Mouse (Mus musculus): ENCODE results near the gene Gpc6.

The Gpc6 gene

DNA sequence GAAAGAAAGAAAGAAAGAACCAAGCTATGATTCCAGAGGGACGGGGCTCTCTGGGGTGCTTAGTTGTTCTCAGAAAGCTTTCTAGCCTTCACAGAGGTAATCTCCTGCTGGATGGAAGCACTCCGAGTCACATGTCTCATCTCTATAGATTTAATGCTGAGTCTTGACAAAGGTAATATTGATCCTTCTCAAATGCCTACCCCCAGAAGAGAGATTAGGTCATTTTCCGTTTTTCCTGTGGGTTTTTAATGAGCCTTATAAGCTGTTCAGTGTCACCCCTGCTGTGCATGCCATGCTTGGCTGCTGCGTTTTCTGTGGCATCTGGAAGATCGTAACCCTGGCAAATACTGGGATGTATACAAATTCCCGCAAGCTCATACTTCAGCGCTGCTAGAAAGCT, 527.0 kb downstream of the Gpc6 start:
- DNase-seq (ENCODE audit: low spot score in 2 of 2), result no peak

DNA sequence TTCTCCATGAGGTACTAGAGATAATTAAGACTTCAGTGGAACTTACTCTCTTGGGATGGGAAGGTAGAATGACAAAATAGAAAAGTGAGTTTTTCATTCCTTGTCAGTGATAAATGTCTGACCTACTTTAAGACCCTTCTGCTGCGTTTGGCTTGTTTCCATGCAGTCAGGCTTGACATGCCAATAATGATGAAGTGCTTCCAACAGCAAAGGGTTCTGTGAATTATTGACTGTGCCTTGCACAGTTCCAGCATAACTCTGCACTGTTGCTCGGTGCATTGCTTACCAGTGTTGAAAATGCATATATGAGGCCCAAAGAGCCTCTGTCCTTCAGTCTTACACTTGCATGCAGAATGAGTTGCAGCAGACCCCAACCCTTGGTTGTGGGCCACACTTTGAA, 548.3 kb downstream of the Gpc6 start:
- no peak for DNase-seq (ENCODE audit: low spot score in 2 of 2)

DNA sequence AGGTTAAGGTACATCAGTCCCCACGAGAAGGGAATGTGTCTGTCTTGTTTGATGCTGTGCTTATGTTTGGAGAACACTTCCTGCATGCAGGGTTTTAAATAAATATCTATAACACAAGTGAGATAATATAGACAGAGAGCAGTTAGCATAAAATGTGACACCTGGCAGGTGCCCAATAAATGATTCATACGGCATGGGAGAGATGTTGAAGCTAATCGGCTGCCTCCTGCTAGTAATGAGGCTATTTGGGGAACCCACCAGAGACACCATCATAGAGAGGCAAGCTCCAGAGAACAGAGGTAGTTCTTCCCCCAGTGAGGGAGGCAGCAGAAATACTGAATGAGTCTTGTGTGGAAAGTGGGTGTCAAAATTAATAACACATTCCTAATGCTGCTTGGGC, 553.8 kb downstream of the Gpc6 start:
- no peak for DNase-seq (ENCODE audit: low spot score in 2 of 2)

DNA sequence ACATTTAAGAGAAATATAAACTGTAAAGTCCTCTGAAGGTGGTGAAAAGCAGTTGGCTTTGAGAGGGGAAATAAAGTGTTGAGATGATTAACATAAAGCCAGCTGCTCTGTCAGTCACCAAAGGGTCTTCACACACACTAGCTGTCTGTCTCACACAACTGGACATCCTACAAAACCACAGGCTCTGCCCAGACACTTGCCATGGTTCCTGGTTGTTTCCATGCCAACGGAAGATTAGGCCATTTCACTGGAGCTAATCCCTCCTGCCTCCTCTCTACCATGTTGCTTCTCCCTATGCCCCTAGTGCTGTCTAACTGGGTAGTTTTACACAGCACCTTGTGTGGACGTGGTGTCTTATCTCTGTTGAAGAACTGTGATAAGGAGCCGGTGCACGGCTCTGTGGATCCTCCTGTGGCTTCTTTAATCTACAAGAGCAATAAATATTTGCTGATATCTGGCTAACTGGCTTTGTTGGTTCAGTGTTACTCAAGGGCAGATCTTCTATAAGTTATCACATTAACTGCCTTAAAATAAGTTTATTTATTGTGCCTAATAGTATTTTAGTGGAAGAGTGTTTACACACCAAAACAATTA, 562.1 kb downstream of the Gpc6 start:
- no peak for DNase-seq (ENCODE audit: low spot score in 2 of 2)

DNA sequence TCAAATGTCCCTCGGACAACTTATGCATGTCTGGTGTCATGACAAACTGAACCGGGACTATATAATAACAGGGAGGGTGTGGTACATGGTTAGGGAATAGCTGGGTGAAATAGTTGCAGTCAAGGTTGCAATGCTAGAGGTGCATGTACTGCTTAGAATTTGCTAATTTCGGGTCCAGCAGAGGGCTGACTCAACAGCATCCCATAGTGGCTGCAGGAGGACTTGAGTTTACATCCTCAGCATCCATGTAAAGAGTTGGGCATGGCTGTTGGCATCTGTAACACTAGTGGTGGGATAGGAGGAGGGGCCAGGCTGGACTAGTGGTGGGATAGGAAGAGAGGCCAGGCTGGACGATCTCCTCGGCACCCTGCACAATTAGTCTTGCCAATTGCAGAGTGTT, 565.4 kb downstream of the Gpc6 start:
- no peak for DNase-seq (ENCODE audit: low spot score in 2 of 2)

DNA sequence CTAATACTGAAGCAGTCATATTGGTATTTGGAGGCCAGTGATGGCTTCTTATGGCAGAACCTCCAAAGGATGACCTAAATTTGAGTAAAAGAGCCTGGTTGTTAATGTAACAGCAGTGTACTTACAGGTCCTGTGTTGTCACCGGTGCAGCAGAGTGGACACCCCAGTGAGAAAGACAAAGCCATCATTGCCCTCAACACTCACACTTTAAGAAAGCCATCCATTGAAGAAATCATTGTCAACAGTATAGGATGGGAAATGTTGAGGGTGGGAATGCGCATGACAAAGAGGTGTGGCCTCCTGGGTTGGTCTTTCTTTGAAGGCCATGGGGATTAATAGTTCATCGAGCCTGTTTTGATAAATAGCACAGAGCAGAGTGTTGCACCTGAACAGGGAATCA, 570.0 kb downstream of the Gpc6 start:
- DNase-seq (ENCODE audit: low spot score in 2 of 2), result no peak

DNA sequence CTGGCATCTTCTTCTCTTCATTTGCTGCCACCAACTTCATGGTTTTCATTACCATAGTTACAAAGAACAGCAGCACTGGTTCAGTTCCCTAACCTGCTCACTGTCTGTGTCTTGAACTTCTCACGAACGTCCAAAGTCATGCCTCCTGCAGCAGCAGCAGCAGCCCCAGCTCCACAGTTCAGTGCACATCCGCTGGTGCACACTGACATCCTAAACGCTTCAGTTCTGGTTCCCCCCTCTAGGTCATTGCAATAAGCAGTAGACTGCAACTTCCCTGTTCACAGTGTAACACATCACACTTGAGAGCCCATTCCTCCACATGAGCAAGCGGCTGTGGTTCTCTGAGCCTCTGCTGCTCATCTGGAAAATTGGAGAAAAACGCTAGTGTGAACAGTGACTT, 573.7 kb downstream of the Gpc6 start:
- DNase-seq (ENCODE audit: low spot score in 2 of 2), result no peak

DNA sequence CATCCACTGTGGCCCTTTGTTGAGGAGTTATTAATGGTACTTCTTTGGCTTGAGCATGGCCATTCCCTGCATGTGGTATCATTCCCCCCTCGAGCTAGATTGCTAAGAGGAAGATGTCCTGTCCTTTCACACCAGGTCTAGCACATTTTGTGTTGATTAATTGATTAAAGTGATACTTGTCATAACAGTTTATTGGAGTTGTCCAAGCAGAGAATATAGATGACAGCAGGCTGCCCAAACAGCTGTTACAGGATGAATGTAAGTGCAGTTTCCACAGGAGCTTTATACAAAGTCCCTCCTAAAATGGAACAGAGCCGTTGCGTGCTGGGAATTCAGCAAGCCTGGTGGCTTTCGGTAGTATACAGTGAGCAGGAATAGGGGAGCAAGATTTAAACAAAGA, 574.2 kb downstream of the Gpc6 start:
- DNase-seq (ENCODE audit: low spot score in 2 of 2), result no peak

DNA sequence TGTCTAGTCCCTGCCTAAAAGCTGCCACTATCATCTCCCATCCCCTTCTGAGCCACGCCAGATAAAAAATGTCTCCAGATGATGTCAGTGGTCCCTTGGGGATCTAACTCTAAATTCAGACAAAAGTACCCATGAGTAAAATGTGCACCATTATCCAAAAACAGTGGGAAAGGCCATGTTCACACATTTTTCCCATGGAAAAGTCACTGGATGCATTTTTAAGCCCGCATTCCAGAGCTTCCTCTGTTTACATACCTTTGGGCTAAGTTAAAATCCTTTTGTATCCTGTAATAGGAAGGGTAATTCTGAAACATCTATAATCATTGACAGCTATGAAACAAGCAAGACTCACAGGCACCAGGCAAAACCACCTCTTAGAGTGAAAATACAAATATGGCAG, 589.7 kb downstream of the Gpc6 start:
- no peak for DNase-seq (ENCODE audit: low spot score in 2 of 2)

DNA sequence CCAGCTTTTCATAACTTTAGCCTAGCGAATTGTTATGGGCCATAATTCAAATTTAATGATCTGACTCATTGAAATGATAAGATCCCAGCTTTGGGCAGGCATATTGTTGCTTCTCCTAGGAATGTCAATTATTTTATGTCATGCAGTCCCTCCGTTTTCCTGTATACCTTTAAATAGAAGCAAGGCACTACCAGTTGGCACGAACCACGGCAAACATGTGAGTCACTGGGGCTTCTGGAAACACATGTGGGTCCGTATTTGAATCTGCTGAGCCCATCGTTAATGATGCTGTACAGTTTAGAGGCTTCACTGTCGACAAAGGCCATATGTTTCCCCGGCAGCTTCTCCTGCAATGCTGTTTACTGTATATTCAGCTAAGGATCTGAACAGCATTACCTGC, 594.5 kb downstream of the Gpc6 start:
- no peak for DNase-seq (ENCODE audit: low spot score in 2 of 2)

DNA sequence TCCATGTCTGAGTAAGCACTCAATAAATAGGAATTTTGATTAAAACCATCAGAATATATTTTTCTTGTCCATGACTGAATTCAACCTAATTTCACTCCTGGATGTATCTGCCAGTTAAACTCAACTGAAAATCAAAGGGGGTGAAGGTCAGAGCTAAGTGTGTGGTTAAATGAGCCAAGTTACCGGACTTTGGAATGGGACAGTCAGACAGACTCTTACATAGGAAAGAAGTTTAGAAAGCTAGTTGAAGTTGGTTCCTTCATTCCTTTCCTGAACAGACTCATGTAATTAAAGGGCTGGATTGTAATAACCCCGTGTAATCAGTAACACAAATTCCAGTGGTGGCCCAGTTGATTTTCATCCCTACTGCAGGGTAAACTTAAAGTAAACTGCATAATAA, 595.6 kb downstream of the Gpc6 start:
- no peak for DNase-seq (ENCODE audit: low spot score in 2 of 2)

DNA sequence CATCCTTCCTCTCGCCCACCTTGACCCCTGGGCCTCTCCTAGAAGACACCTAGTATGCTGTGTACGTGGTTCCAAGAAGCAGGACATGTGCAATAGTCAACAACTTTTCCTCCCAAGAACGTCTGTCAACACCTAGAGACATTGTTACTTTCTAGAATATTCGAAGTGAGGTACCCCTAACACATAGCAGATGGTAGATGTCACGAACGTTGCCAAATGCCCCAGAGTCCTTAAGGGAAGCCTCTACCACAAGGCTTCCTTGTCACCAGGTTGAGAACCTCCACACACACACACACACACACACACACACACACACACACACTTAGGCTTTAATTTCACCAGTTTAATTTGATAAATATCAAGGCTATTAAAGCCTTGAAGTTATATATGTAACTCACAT, 600.0 kb downstream of the Gpc6 start:
- no peak for DNase-seq (ENCODE audit: low spot score in 2 of 2)

DNA sequence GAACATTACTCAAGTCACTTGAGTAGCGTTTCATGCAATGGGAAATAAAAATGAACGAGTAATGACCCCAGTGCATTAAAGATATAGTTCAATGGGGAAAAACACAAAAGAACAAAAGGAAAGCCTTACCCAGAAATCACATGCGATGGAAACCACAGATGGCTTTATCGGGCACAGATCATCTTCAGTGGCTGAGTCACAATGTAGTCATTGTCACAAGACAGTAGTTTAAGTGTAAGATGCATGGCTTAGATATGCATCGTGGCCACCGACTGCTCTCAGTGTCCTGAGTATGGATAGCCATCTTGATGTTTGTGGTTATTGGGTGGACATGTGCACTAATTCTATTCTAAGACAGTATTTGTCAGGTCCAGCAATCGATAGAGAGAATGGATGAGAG, 601.9 kb downstream of the Gpc6 start:
- DNase-seq (ENCODE audit: low spot score in 2 of 2), result no peak

DNA sequence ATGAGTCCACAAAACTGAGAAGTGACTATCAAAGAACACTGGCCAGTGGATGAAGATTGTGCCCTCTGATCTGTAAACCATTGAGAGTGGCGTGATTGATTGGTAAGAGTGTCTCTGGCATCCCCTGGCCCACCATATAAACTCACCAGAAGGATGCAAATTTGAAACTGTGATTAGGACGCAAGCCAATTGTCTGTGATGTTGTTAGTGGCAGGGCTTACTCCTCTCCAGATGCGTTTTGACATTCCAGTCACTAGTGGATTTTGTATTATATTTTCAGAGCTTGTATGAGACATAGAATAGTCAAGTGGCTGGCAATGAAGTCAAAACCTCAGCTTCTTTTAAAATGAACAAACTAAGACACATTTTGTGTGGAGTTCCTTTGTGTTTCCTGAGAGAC, 604.3 kb downstream of the Gpc6 start:
- DNase-seq (ENCODE audit: low spot score in 2 of 2), result no peak

DNA sequence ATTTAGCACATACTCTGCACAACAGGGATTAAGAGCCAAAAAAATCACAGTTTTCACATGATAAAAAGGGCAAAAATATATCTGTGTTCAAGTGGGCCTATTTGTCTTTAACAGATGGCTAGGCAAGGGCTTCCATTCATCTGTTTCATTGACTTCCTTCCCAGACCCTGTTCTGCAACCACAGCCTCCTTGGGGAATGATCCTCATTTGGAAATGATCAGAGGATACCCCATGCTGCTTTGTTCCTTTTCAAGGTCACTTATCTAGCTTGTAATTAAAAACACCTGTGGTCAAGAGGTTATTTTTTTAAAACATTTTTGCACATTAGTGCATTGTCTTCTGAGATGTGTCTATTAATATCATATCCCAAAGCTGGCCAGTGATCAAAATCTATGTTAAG, 627.7 kb downstream of the Gpc6 start:
- no peak for DNase-seq (ENCODE audit: low spot score in 2 of 2)

DNA sequence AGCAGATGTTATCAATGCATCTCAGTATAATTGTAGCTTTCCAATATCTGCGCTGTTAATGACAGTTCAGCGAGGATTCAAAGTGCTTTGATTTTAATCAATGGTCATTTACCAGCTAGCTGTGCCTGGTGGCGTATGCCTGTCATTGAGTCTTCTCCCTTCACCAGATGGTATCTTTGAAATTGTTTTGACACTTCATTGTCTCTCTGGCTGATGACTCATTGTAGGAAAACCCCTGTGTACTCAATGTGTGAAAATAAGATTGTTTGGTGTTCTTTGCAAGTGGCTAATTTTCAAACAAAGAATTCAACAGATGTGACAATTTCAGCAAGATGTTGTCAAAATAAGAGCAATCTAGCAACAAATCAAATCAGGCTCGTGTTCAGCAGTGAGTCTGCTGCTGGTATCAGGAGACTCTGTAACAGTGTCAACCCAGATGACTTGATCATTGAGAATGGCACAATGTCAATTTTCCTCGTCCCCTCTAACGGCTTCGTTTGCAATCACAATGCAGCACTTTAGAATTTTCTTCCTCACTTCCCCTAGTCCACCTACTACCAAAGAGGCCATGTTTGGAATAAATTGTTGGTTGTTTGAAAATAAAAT, 631.7 kb downstream of the Gpc6 start:
- no peak for DNase-seq (ENCODE audit: low spot score in 2 of 2)

DNA sequence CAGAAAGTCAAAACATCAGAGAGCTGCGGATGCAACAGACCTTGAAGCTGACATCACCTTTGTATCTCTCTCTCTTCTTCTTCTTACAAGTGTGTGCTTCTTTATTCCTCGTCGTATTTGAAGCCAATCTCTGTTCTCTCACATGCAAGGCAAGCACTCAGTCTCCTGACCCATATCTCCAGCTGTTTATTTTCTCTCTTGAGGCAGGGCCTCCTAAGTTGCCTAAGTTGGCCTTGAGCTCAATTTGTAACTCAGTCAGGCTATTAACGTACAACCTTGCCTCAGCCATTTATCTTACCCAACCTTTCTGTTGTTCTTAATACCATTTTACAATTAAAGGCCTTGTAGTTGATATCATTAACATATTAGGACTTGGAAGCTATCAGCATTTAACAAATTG, 637.0 kb downstream of the Gpc6 start:
- DNase-seq (ENCODE audit: low spot score in 2 of 2), result no peak

DNA sequence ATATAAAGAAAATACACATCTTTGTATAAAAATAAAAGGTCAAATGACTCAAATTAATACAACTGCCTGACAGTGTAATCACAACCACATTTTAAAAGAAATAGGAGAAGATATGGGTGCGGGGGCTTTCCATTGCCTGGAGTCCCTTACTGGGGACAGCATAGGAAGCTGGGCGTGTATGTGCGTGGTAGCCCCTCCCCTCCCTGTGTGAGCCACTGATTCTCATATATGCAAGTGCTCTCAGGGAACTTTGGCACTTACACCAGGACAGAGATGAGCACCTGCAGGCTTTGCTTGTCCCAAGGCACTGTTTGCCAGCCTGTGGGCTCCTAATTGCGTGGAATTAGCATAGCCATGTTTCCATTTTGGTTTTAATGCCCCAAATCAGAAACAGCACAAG, 644.2 kb downstream of the Gpc6 start:
- no peak for DNase-seq (ENCODE audit: low spot score in 2 of 2)

DNA sequence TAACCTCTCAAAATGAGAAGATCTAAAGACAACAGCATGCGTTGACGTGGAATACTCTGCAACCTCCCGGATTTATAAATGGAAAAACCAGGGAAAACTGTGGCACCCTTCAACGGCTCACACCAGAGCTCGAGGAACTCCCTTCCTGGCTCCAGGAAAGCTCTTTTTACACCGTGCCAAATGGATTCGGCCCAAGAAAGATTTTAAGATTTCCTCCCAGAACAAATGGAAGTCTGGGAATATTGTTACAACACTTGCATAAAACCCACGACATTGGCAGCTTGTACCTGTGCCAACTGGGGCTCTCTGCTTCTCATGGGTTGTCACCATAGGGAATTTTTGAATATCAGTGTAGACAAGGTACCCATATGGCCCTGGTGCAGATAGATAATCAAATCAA, 647.1 kb downstream of the Gpc6 start:
- DNase-seq (ENCODE audit: low spot score in 2 of 2), result no peak

DNA sequence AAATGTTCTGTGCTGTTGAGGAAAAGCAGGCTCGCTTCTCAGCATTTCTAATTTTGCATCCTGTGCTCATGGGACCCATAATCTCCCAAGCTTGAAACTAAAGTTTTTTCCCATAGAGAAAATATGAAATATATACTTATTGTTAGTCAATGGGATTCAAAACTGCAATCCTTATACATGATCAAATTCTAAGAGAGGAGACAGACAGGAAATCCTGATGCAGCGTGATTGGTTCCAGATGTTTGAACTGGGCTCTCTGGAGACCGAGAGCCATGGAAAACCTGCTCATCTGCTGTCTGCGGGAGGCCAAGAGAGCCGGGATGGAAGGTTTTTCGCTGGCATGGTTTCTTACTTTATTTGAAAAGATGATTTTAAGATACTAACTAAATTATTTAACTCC, 649.1 kb downstream of the Gpc6 start:
- no peak for DNase-seq (ENCODE audit: low spot score in 2 of 2)

DNA sequence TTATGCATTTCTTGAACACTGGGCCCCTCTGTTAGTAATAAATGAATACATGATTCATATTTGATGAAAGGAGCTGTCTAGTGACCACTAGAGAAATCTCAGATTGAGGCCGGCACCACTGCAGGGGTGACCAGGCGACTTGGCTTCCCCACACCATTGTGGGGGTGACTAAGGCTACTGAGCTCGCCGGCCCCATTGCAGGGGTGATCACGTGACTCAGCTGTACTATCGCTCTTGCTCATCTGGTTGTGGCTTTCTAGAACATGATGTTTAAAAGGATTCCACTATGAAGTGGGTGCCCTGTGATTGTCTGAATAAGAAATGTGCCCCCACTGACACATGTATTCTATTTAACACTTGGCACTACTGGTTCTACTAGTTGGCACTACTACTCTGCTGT, 656.6 kb downstream of the Gpc6 start:
- no peak for DNase-seq (ENCODE audit: low spot score in 2 of 2)

DNA sequence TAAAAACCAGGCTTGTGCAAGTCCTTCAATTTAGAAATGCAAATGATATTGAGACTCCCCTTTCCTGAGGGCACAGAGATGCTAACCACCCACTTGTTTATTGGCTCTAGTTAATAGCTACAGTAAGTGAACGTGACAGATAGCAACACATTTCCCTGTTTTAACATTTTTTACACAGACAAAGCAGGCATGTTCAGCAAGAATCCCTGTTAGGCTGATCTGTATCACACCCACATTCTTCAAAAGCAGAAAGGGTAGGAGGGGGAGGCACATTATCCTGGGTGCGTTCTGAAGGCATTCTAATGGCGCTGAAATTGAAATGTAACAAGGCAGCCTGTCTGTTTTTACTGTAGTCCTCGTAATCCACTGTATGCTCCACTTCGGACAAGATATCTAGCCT, 674.6 kb downstream of the Gpc6 start:
- DNase-seq (ENCODE audit: low spot score in 2 of 2), result no peak

DNA sequence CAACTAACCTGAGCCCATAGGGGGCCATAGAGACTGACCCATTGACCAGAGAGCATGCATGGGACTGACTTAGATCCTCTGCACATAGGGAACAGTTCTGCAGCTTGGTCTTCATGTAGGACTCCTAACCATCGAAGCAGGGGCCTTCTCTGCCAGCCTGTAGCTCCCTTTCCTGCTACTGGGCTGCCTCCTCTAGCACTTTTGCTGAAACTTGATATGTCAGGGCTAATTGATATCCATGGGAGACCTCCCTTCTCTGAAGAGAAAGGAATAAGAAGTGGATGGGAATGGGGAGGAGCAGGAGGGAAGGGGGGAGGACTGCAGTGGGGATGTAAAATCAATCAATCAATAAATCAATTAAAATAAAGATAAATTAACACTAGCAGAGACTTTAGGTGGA, 678.7 kb downstream of the Gpc6 start:
- DNase-seq (ENCODE audit: low spot score in 2 of 2), result no peak

DNA sequence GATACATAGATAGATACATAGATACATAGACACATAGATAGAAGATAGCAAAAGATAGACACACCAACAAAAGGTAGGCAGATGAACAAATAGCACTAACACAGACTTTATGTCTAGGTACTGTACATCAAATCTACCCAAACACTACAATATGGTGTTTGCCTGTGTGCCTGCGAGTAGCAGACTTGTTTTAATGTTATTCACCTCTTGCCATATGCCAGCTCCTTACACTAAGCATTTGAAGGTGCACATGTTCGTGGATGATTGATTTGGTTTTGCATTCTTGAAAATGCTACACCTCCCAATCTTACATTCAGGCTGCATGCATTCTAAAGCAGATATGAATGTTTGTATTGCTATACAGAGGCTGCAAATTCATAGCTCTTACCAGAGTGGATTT, 680.6 kb downstream of the Gpc6 start:
- no peak for DNase-seq (ENCODE audit: low spot score in 2 of 2)
